Mouse (Mus musculus): ENCODE results near the gene Inava. TPM values are rescaled to one million over a fixed set of nuclear protein-coding genes. Genes with fewer than 3 reads are reported as not detected.

Gene Inava
- polyA plus RNA-seq, 1 experiment from 2014 or later = 33.4 TPM

DNA sequence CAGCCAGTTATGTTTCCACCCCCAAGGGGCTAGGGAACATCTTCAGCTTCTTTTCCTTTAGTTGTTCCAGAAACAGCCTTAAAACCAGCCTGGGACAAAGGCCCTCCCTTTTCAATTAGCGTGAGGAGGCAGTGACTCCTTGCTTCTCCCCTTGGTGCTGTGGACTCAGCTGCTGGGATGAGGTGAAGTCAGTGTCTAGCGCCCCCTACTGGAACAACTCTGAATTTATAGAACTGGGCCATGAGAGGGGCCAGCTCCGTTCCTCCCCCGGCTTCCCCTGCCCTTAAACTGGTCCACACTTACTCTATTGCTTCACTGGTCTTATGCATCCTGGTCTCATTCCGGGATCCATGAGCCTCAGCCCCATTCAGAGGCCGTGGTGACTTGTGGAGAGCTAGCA, 58.9 kb downstream of the Inava start:
- peaks cover 47% of the 10 kb centered on the region for H3K4me1 ChIP-seq (ENCODE audit: control insufficient read depth, insufficient read depth, low read length)
- H3K27me3 ChIP-seq (replicated peaks; ENCODE audit: control insufficient read depth, insufficient read depth, low read length) = no peaks in the 10 kb centered on the region
- no peak overlapping the region for H3K27ac ChIP-seq (ENCODE audit: low read length)
- 34% methylated on average over 6 of the region's 6 CpGs for WGBS
- ATAC-seq = no peak
- H3K9me3 ChIP-seq (ENCODE audit: control insufficient read depth, low read length) = no peaks in the 10 kb centered on the region
- H3K4me2 ChIP-seq (ENCODE audit: low read depth, low read length) = no peak overlapping the region
- H3K9ac ChIP-seq (ENCODE audit: low read depth, low read length) = no peak overlapping the region
- H3K36me3 ChIP-seq (ENCODE audit: control insufficient read depth, insufficient read depth, low read length) = 0 out of 2 replicates have a peak, but pooled peaks cover 3% of the 10 kb centered on the region
- H3K4me3 ChIP-seq (ENCODE audit: low read length) = no peak overlapping the region

- no peaks in the 10 kb centered on the region for H3K9me3 ChIP-seq (ENCODE audit: control insufficient read depth, low read length)
- ATAC-seq = peak; percentile 75
- no peaks in the 10 kb centered on the region for H3K27me3 ChIP-seq (replicated peaks; ENCODE audit: control insufficient read depth, insufficient read depth, low read length)
- peak overlapping the region; percentile 79 for H3K27ac ChIP-seq (ENCODE audit: low read length)
- 0 out of 2 replicates have a peak, but pooled peaks cover 3% of the 10 kb centered on the region for H3K36me3 ChIP-seq (ENCODE audit: control insufficient read depth, insufficient read depth, low read length)
- peak overlapping the region; percentile 49; the same call in 1 of the 2 replicates for H3K9ac ChIP-seq (ENCODE audit: low read depth, low read length)
- 15% methylated on average over 13 of the region's 13 CpGs for WGBS
- H3K4me3 ChIP-seq (ENCODE audit: low read length) = no peak overlapping the region
- peaks cover 47% of the 10 kb centered on the region for H3K4me1 ChIP-seq (ENCODE audit: control insufficient read depth, insufficient read depth, low read length)
- H3K4me2 ChIP-seq (ENCODE audit: low read depth, low read length) = peak overlapping the region; percentile 37
These were observed 59.9 kb downstream of the Inava start for GRCm38 (mm10) chr1:136174101-136174606.

- peak overlapping the region; percentile 37; the same call in 1 of the 2 replicates for H3K9ac ChIP-seq (ENCODE audit: low read depth, low read length)
- no peaks in the 10 kb centered on the region for H3K27me3 ChIP-seq (replicated peaks; ENCODE audit: control insufficient read depth, insufficient read depth, low read length)
- peak; percentile 69 for ATAC-seq
- H3K9me3 ChIP-seq (ENCODE audit: control insufficient read depth, low read length) = no peaks in the 10 kb centered on the region
- 53% methylated on average over 12 of the region's 12 CpGs for WGBS
- H3K4me3 ChIP-seq (ENCODE audit: low read length) = no peak overlapping the region
- H3K36me3 ChIP-seq (ENCODE audit: control insufficient read depth, insufficient read depth, low read length) = 0 out of 2 replicates have a peak, but pooled peaks cover 3% of the 10 kb centered on the region
- H3K4me1 ChIP-seq (ENCODE audit: control insufficient read depth, insufficient read depth, low read length) = peaks cover 40% of the 10 kb centered on the region
- peak overlapping the region; percentile 65 for H3K27ac ChIP-seq (ENCODE audit: low read length)
- H3K4me2 ChIP-seq (ENCODE audit: low read depth, low read length) = no peak overlapping the region
These were observed 61.4 kb downstream of the Inava start for GRCm38 (mm10) chr1:136172696-136173095.

DNA sequence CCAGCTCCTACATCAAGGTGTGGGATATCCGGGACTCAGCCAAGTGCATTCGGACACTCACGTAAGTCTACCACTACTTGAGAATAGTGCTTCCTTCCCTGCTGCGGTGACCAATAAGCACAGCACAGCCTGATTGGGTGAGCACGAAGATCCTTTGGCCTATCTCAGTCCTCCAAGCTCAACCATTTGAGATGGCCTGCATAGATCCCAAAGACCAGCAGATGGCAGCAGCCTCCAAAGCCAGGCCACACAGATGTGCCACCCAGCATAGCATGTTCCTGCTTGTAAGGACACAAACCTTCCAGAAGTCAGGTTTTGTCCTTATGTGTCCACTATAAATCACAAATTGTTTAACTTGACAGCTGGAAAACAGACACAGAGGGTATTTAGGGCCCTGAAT, 64.0 kb downstream of the Inava start:
- Histone ChIP-seq H3K4me3 (ENCODE audit: low read length) (no peak overlapping the region), H3K27me3 (replicated peaks; ENCODE audit: control insufficient read depth, insufficient read depth, low read length) (no peaks in the 10 kb centered on the region), H3K27ac (ENCODE audit: low read length) (no peak overlapping the region), H3K9me3 (ENCODE audit: control insufficient read depth, low read length) (no peaks in the 10 kb centered on the region), H3K9ac (ENCODE audit: low read depth, low read length) (no peak overlapping the region), H3K36me3 (ENCODE audit: control insufficient read depth, insufficient read depth, low read length) (0 out of 2 replicates have a peak, but pooled peaks cover 3% of the 10 kb centered on the region), H3K4me1 (ENCODE audit: control insufficient read depth, insufficient read depth, low read length) (peaks cover 32% of the 10 kb centered on the region), H3K4me2 (ENCODE audit: low read depth, low read length) (no peak overlapping the region)
- 5% methylated on average over 5 of the region's 5 CpGs for WGBS
- peak; percentile 63 for ATAC-seq

- Histone ChIP-seq H3K4me2 (ENCODE audit: low read depth, low read length) (no peak overlapping the region), H3K9ac (ENCODE audit: low read depth, low read length) (no peak overlapping the region), H3K4me3 (ENCODE audit: low read length) (no peak overlapping the region), H3K27ac (ENCODE audit: low read length) (no peak overlapping the region), H3K36me3 (ENCODE audit: control insufficient read depth, insufficient read depth, low read length) (peaks cover 5% of the 10 kb centered on the region; the same call in 1 of the 2 replicates), H3K27me3 (replicated peaks; ENCODE audit: control insufficient read depth, insufficient read depth, low read length) (no peaks in the 10 kb centered on the region), H3K9me3 (ENCODE audit: control insufficient read depth, low read length) (no peaks in the 10 kb centered on the region), H3K4me1 (ENCODE audit: control insufficient read depth, insufficient read depth, low read length) (peaks cover 7% of the 10 kb centered on the region)
- no peak for ATAC-seq
- 69% methylated on average over 8 of the region's 8 CpGs for WGBS
These were observed 66.4 kb downstream of the Inava start for GRCm38 (mm10) chr1:136167657-136168056.

GRCm38 (mm10) chr1:136165436-136165835, 68.6 kb downstream of the Inava start:
- Histone ChIP-seq H3K9ac (ENCODE audit: low read depth, low read length) (no peak overlapping the region), H3K4me2 (ENCODE audit: low read depth, low read length) (no peak overlapping the region), H3K9me3 (ENCODE audit: control insufficient read depth, low read length) (no peaks in the 10 kb centered on the region), H3K4me3 (ENCODE audit: low read length) (no peak overlapping the region), H3K27ac (ENCODE audit: low read length) (no peak overlapping the region), H3K27me3 (replicated peaks; ENCODE audit: control insufficient read depth, insufficient read depth, low read length) (no peaks in the 10 kb centered on the region), H3K4me1 (ENCODE audit: control insufficient read depth, insufficient read depth, low read length) (no peaks in the 10 kb centered on the region), H3K36me3 (ENCODE audit: control insufficient read depth, insufficient read depth, low read length) (peaks cover 2% of the 10 kb centered on the region; the same call in 1 of the 2 replicates)
- ATAC-seq = no peak
- 70% methylated on average over 2 of the region's 2 CpGs for WGBS

Other genes with a start within 250 kb of the Inava start
- gene Igfn1, start 227.9 kb downstream of the Inava start, polyA plus RNA-seq (2015; fragmentation: Nextera tagmentation; extraction: Ambion mirVana) = 0.05 and 0.09 TPM in 2 replicates
- 165 and 182 TPM in 2 replicates for gene Tmem9, start 226.1 kb downstream of the Inava start, polyA plus RNA-seq (2015; fragmentation: Nextera tagmentation; extraction: Ambion mirVana)
- not detected in 2 replicates for gene Ascl5, start 183.5 kb downstream of the Inava start, polyA plus RNA-seq (2015; fragmentation: Nextera tagmentation; extraction: Ambion mirVana)
- 0.04 TPM in 1 of 2 replicates, not detected in the other for gene Cacna1s, start 181.5 kb downstream of the Inava start, polyA plus RNA-seq (2015; fragmentation: Nextera tagmentation; extraction: Ambion mirVana)
- 4.3 and 4.8 TPM in 2 replicates for gene Kif21b, start 102.9 kb downstream of the Inava start, polyA plus RNA-seq (2015; fragmentation: Nextera tagmentation; extraction: Ambion mirVana)
- 0.28 and 0.56 TPM in 2 replicates for gene Mroh3, start 21.4 kb downstream of the Inava start, polyA plus RNA-seq (2015; fragmentation: Nextera tagmentation; extraction: Ambion mirVana)
- gene Gpr25, start 26.6 kb upstream of the Inava start, polyA plus RNA-seq (2015; fragmentation: Nextera tagmentation; extraction: Ambion mirVana) = not detected in 2 replicates
- gene Camsap2, start 111.8 kb upstream of the Inava start, polyA plus RNA-seq (2015; fragmentation: Nextera tagmentation; extraction: Ambion mirVana) = 3.7 and 3.9 TPM in 2 replicates
- 10.1 and 12.3 TPM in 2 replicates for gene Ddx59, start 181.0 kb upstream of the Inava start, polyA plus RNA-seq (2015; fragmentation: Nextera tagmentation; extraction: Ambion mirVana)
- 2.5 and 2.7 TPM in 2 replicates for gene Kif14, start 232.1 kb upstream of the Inava start, polyA plus RNA-seq (2015; fragmentation: Nextera tagmentation; extraction: Ambion mirVana)